8 mouse cellular contexts compared by ENCODE assay signal in genomic region chr17:26945824-26946495, GRCm38 (mm10). TPM values are rescaled to one million over a fixed set of nuclear protein-coding genes. Genes with fewer than 3 reads are reported as not detected.
DNase-seq lines count a peak whose midpoint lies in the region; ATAC-seq and TF ChIP-seq lines count a peak whose summit lies in the region.

No protein-coding gene starts in this region.

- peak overlapping the region; percentile 92 for H3K4me2 ChIP-seq in heart, embryonic 14.5 days (ENCODE audit: low read length)
- peak overlapping the region; percentile 79 for H3K4me2 ChIP-seq in forebrain, postnatal 0 days (ENCODE audit: low read depth)

- H3K79me2 ChIP-seq in macrophage (ENCODE audit: inconsistent target), result no peaks in the 10 kb centered on the region

- 30% methylated on average over 13 of the region's 13 CpGs for WGBS in heart, embryonic 14.5 days
- WGBS in forebrain, postnatal 0 days, result 22% methylated on average over 13 of the region's 13 CpGs
- 61% methylated on average over 13 of the region's 13 CpGs for WGBS in macrophage (ENCODE audit: missing documents)

- H3K4me3 ChIP-seq in heart, embryonic 14.5 days (ENCODE audit: control insufficient read depth in 1 of 2, insufficient read depth in 1 of 2, low read depth in 1 of 2, low read length in 2 of 2), result peak overlapping the region; percentile 49 to 51
- H3K4me3 ChIP-seq in forebrain, postnatal 0 days (ENCODE audit: low read depth, low read length), result peak overlapping the region; percentile 37
- H3K4me3 ChIP-seq in macrophage (ENCODE audit: inconsistent target), result peak overlapping the region; percentile 25; the same call in 1 of the 2 replicates

- peak overlapping the region; percentile 60 to 84 for H3K27ac ChIP-seq in heart, embryonic 14.5 days (replicated peaks in 1 of 2; ENCODE audit: control insufficient read depth in 1 of 2, insufficient read depth in 1 of 2, low read depth in 2 of 2, low read length in 2 of 2)
- H3K27ac ChIP-seq in forebrain, postnatal 0 days (ENCODE audit: low read depth, low read length), result peak overlapping the region; percentile 93
- H3K27ac ChIP-seq in macrophage, result no peak overlapping the region

- peaks cover 17 to 47% of the 10 kb centered on the region in 2 experiments for H3K4me1 ChIP-seq in heart, embryonic 14.5 days (ENCODE audit: control insufficient read depth in 2 of 2, insufficient read depth in 2 of 2, low read length in 2 of 2)
- H3K4me1 ChIP-seq in forebrain, postnatal 0 days (ENCODE audit: insufficient read depth), result peaks cover 40% of the 10 kb centered on the region

- H3K27me3 ChIP-seq in heart, embryonic 14.5 days (ENCODE audit: control insufficient read depth, insufficient read depth, low read length), result no peaks in the 10 kb centered on the region
- H3K27me3 ChIP-seq in forebrain, postnatal 0 days (ENCODE audit: insufficient read depth, low read length), result no peaks in the 10 kb centered on the region

- no peak for TF ChIP-seq CTCF in forebrain, postnatal 0 days (IDR thresholded peaks at IDR 0.05; ENCODE audit: low read depth)

- no peak for ATAC-seq in heart, embryonic 14.5 days (ENCODE audit: insufficient number of reproducible peaks, insufficient read depth, low FRiP score, low read depth)
- no peak for ATAC-seq in forebrain, postnatal 0 days

- no peaks in the 10 kb centered on the region for H3K36me3 ChIP-seq in heart, embryonic 14.5 days (ENCODE audit: control insufficient read depth, insufficient read depth, low read length)
- no peaks in the 10 kb centered on the region for H3K36me3 ChIP-seq in forebrain, postnatal 0 days (ENCODE audit: insufficient read depth)
- H3K36me3 ChIP-seq in macrophage (ENCODE audit: inconsistent target), result no peaks in the 10 kb centered on the region

- H3K9ac ChIP-seq in heart, embryonic 14.5 days (ENCODE audit: low read length), result peak overlapping the region; percentile 88
- H3K9ac ChIP-seq in forebrain, postnatal 0 days, result peak overlapping the region; percentile 53

- DNase-seq in heart, postnatal 4 days, result no peak
- peak; percentile 54 for DNase-seq in brain, adult 2 months (ENCODE audit: low read depth, low spot score)
- DNase-seq in forebrain, postnatal 0 days, result no peak
- DNase-seq in gastrocnemius, adult 18-20 months (ENCODE audit: low spot score), result no peak
- no peak for DNase-seq in adrenal gland, adult 8-10 months
- no peak for DNase-seq in thymus, postnatal 10 days (ENCODE audit: low spot score in 2 of 2)

- no peaks in the 10 kb centered on the region for H3K9me3 ChIP-seq in heart, embryonic 14.5 days (ENCODE audit: control insufficient read depth, low read length)
- no peaks in the 10 kb centered on the region for H3K9me3 ChIP-seq in forebrain, postnatal 0 days (ENCODE audit: low read length)

RNA-seq across cellular contexts. Expression of gene Syngap1, which starts 4.9 kb away (rescaled TPM):
- polyA plus RNA-seq in heart, embryonic 14.5 days (2014; fragmentation: Nextera tagmentation; extraction: Ambion mirVana), result 1.5 TPM in 2 replicates
- 10 to 100 TPM; 12.6 to 13.4 TPM for total RNA-seq in heart, postnatal 4 days (2021)
- total RNA-seq in forebrain, postnatal 0 days (2014; rRNA removed), result 84.2 and 85.2 TPM in 2 replicates
- 3.1 and 5.0 TPM in 2 replicates for polyA plus RNA-seq in forebrain, postnatal 0 days (2015; fragmentation: Nextera tagmentation; extraction: Ambion mirVana)
- 1 to 10 TPM; 1.8 to 8.5 (median 5.6) TPM for total RNA-seq in macrophage (2018; cell fraction: chromatin; rRNA removed)
- 1 to 10 TPM in 5 of 26 experiments, under 1 TPM in 21; 0.39 to 1.7 (median 0.73) TPM for total RNA-seq in macrophage (2018; cell fraction: cytosol; rRNA removed)
- 1 to 10 TPM in 25 of 26 experiments, under 1 TPM in 1; 0.58 to 6.1 (median 3.0) TPM for total RNA-seq in macrophage (2018; cell fraction: nucleus; rRNA removed)
- 0.32 to 1.8 TPM (median 0.85 TPM) in 3 replicates for polyA plus RNA-seq in macrophage (2018)
- total RNA-seq in gastrocnemius, adult 18-20 months (2021), result 1 to 10 TPM; 2.2 to 2.8 TPM
- 10 to 100 TPM; 19.7 to 36.9 (median 26.9) TPM for total RNA-seq in adrenal gland, adult 8-10 months (2022)

RNA-seq across cellular contexts. Expression of gene Cuta, which starts 6.6 kb away (rescaled TPM):
- 156 and 173 TPM in 2 replicates for polyA plus RNA-seq in heart, embryonic 14.5 days (2014; fragmentation: Nextera tagmentation; extraction: Ambion mirVana)
- total RNA-seq in heart, postnatal 4 days (2021), result 100 to 1,000 TPM in 1 of 2 experiments, 10 to 100 TPM in 1; 97.2 to 106 TPM
- total RNA-seq in forebrain, postnatal 0 days (2014; rRNA removed), result 44.4 and 44.9 TPM in 2 replicates
- polyA plus RNA-seq in forebrain, postnatal 0 days (2015; fragmentation: Nextera tagmentation; extraction: Ambion mirVana), result 147 and 158 TPM in 2 replicates
- 10 to 100 TPM in 16 of 26 experiments, 1 to 10 TPM in 10; 4.2 to 40.7 (median 14.2) TPM for total RNA-seq in macrophage (2018; cell fraction: chromatin; rRNA removed)
- total RNA-seq in macrophage (2018; cell fraction: cytosol; rRNA removed), result 100 to 1,000 TPM in 9 of 26 experiments, 10 to 100 TPM in 17; 80.8 to 134 (median 92.3) TPM
- 10 to 100 TPM; 14.2 to 93.0 (median 41.5) TPM for total RNA-seq in macrophage (2018; cell fraction: nucleus; rRNA removed)
- 40.7 to 118 TPM (median 91.4 TPM) in 3 replicates for polyA plus RNA-seq in macrophage (2018)
- 100 to 1,000 TPM; 103 to 109 TPM for total RNA-seq in gastrocnemius, adult 18-20 months (2021)
- total RNA-seq in adrenal gland, adult 8-10 months (2022), result 100 to 1,000 TPM; 151 to 162 (median 155) TPM

RNA-seq across cellular contexts. Expression of gene Phf1, which starts 13.1 kb away (rescaled TPM):
- polyA plus RNA-seq in heart, embryonic 14.5 days (2014; fragmentation: Nextera tagmentation; extraction: Ambion mirVana), result 5.2 and 8.0 TPM in 2 replicates
- total RNA-seq in heart, postnatal 4 days (2021), result 1 to 10 TPM; 9.9 to 10.0 TPM
- 35.4 and 38.9 TPM in 2 replicates for total RNA-seq in forebrain, postnatal 0 days (2014; rRNA removed)
- 20.4 and 24.1 TPM in 2 replicates for polyA plus RNA-seq in forebrain, postnatal 0 days (2015; fragmentation: Nextera tagmentation; extraction: Ambion mirVana)
- total RNA-seq in macrophage (2018; cell fraction: chromatin; rRNA removed), result 10 to 100 TPM; 24.9 to 99.8 (median 44.7) TPM
- total RNA-seq in macrophage (2018; cell fraction: cytosol; rRNA removed), result 10 to 100 TPM in 10 of 26 experiments, 1 to 10 TPM in 16; 6.5 to 12.8 (median 9.1) TPM
- total RNA-seq in macrophage (2018; cell fraction: nucleus; rRNA removed), result 10 to 100 TPM; 13.6 to 53.0 (median 27.4) TPM
- polyA plus RNA-seq in macrophage (2018), result 5.3 to 13.1 TPM (median 7.6 TPM) in 3 replicates
- total RNA-seq in gastrocnemius, adult 18-20 months (2021), result 10 to 100 TPM in 1 of 2 experiments, 1 to 10 TPM in 1; 8.2 to 11.3 TPM
- total RNA-seq in adrenal gland, adult 8-10 months (2022), result 10 to 100 TPM; 46.9 to 60.1 (median 53.5) TPM

RNA-seq across cellular contexts. Expression of gene Zbtb9, which starts 27.0 kb away (rescaled TPM):
- polyA plus RNA-seq in heart, embryonic 14.5 days (2014; fragmentation: Nextera tagmentation; extraction: Ambion mirVana), result 6.8 TPM in 2 replicates
- total RNA-seq in heart, postnatal 4 days (2021), result 1 to 10 TPM; 3.9 to 5.5 TPM
- total RNA-seq in forebrain, postnatal 0 days (2014; rRNA removed), result 20.9 and 22.5 TPM in 2 replicates
- 4.2 and 6.8 TPM in 2 replicates for polyA plus RNA-seq in forebrain, postnatal 0 days (2015; fragmentation: Nextera tagmentation; extraction: Ambion mirVana)
- 10 to 100 TPM in 12 of 26 experiments, 1 to 10 TPM in 14; 1.9 to 23.0 (median 8.2) TPM for total RNA-seq in macrophage (2018; cell fraction: chromatin; rRNA removed)
- 10 to 100 TPM in 15 of 26 experiments, 1 to 10 TPM in 11; 5.7 to 13.3 (median 10.6) TPM for total RNA-seq in macrophage (2018; cell fraction: cytosol; rRNA removed)
- total RNA-seq in macrophage (2018; cell fraction: nucleus; rRNA removed), result 10 to 100 TPM in 11 of 26 experiments, 1 to 10 TPM in 15; 3.9 to 27.3 (median 8.4) TPM
- polyA plus RNA-seq in macrophage (2018), result 9.0 to 9.9 TPM (median 9.3 TPM) in 3 replicates
- total RNA-seq in gastrocnemius, adult 18-20 months (2021), result under 1 TPM; 0.66 TPM
- total RNA-seq in adrenal gland, adult 8-10 months (2022), result 10 to 100 TPM in 1 of 4 experiments, 1 to 10 TPM in 3; 6.6 to 10.1 (median 9.0) TPM

RNA-seq across cellular contexts. Expression of gene Kifc5b, which starts 29.1 kb away (rescaled TPM):
- polyA plus RNA-seq in heart, embryonic 14.5 days (2014; fragmentation: Nextera tagmentation; extraction: Ambion mirVana), result 4.2 and 5.0 TPM in 2 replicates
- 10 to 100 TPM; 15.0 to 15.2 TPM for total RNA-seq in heart, postnatal 4 days (2021)
- total RNA-seq in forebrain, postnatal 0 days (2014; rRNA removed), result 1.0 and 3.3 TPM in 2 replicates
- 0.74 and 1.5 TPM in 2 replicates for polyA plus RNA-seq in forebrain, postnatal 0 days (2015; fragmentation: Nextera tagmentation; extraction: Ambion mirVana)
- total RNA-seq in macrophage (2018; cell fraction: chromatin; rRNA removed), result 10 to 100 TPM in 5 of 26 experiments, 1 to 10 TPM in 19, under 1 TPM in 2; 0.55 to 24.8 (median 4.0) TPM
- 1 to 10 TPM in 10 of 26 experiments, under 1 TPM in 16; 0.10 to 1.6 (median 0.82) TPM for total RNA-seq in macrophage (2018; cell fraction: cytosol; rRNA removed)
- 10 to 100 TPM in 1 of 26 experiments, 1 to 10 TPM in 18, under 1 TPM in 7; 0.63 to 12.7 (median 2.0) TPM for total RNA-seq in macrophage (2018; cell fraction: nucleus; rRNA removed)
- 0.69 to 1.8 TPM (median 0.74 TPM) in 3 replicates for polyA plus RNA-seq in macrophage (2018)
- total RNA-seq in gastrocnemius, adult 18-20 months (2021), result under 1 TPM; 0.37 to 0.43 TPM
- 1 to 10 TPM; 1.0 to 3.2 (median 1.6) TPM for total RNA-seq in adrenal gland, adult 8-10 months (2022)
